Mouse (Mus musculus) MEL (cell line): ENCODE data around the gene Hacd2. TPM values are rescaled to one million over a fixed set of nuclear protein-coding genes. Genes with fewer than 3 reads are reported as not detected.

Experiments used
- DNase-seq: peaks from one replicate; pipeline ENCODE4 v3.0.0; 2011; ENCODE audit warnings: low read depth, low spot score
- H3K27ac ChIP-seq: 2 replicates; pipeline ENCODE4 v1.5.1; 2012; ENCODE audit warnings: low read depth, mild to moderate bottlenecking, control low read depth, low read length, moderate library complexity; ENCODE audit not compliant: control insufficient read depth
- H3K27me3 ChIP-seq, 2 experiments: fragments of 150-350 bp in 1 of 2; sonication (generic) in 1 of 2; 2 replicates each; pipeline ENCODE4 v1.6.1; 2012; ENCODE audit warnings: low read length in 2 of 2, mild to moderate bottlenecking in 2 of 2, improper control_type of control experiment in 1 of 2, moderate library complexity in 1 of 2; ENCODE audit not compliant: insufficient read depth in 2 of 2, control insufficient read depth in 1 of 2
- H3K36me3 ChIP-seq, 2 experiments: 2 replicates each; pipeline ENCODE4 v1.6.1; 2012 to 2014; ENCODE audit warnings: low read length in 2 of 2, improper control_type of control experiment in 1 of 2, inconsistent platforms in 1 of 2, mild to moderate bottlenecking in 1 of 2; ENCODE audit not compliant: insufficient read depth in 2 of 2, control insufficient read depth in 1 of 2
- H3K4me1 ChIP-seq, 2 experiments: fragments of 150-350 bp in 1 of 2; sonication (generic) in 1 of 2; 2 replicates each; pipeline ENCODE4 v1.6.1; 2012; ENCODE audit warnings: low read length in 2 of 2, improper control_type of control experiment in 1 of 2, mild to moderate bottlenecking in 1 of 2; ENCODE audit not compliant: insufficient read depth in 2 of 2, control insufficient read depth in 1 of 2
- H3K4me3 ChIP-seq, 2 experiments: fragments of 150-350 bp in 1 of 2; sonication (generic) in 1 of 2; 2 replicates each; pipeline ENCODE4 v1.5.1; 2012; ENCODE audit warnings: low read depth in 2 of 2, low read length in 2 of 2, mild to moderate bottlenecking in 2 of 2, moderate library complexity in 2 of 2, control low read depth in 1 of 2, improper control_type of control experiment in 1 of 2; ENCODE audit not compliant: control insufficient read depth in 1 of 2, insufficient read depth in 1 of 2
- H3K79me2 ChIP-seq: 2 replicates; pipeline ENCODE4 v1.6.1; 2012; ENCODE audit warnings: mild to moderate bottlenecking, low read length, moderate library complexity; ENCODE audit not compliant: control insufficient read depth, poor library complexity, insufficient read depth
- H3K9ac ChIP-seq: 2 replicates; pipeline ENCODE4 v1.6.1; 2012; ENCODE audit warnings: low read depth, mild to moderate bottlenecking, control low read depth, low read length, moderate library complexity; ENCODE audit not compliant: control insufficient read depth, poor library complexity, severe bottlenecking
- H3K9me3 ChIP-seq: fragments of 150-350 bp; sonication (generic); replicated peaks from 2 replicates; pipeline ENCODE4 v1.6.1; 2012; ENCODE audit warnings: mild to moderate bottlenecking, low read length, improper control_type of control experiment, moderate library complexity; ENCODE audit not compliant: insufficient read depth
- CHD1 ChIP-seq: IDR thresholded peaks from 2 replicates; pipeline ENCODE4 v1.6.1; 2012; ENCODE audit warnings: low read depth, mild to moderate bottlenecking, inconsistent platforms, low read length, improper control_type of control experiment
- CHD2 ChIP-seq: IDR thresholded peaks from 2 replicates; pipeline ENCODE4 v1.6.1; 2011; ENCODE audit warnings: low read length, improper control_type of control experiment
- E2F4 ChIP-seq: IDR thresholded peaks from 2 replicates; pipeline ENCODE4 v1.6.1; 2011; ENCODE audit warnings: low read depth, low read length, improper control_type of control experiment, borderline replicate concordance
- ETS1 ChIP-seq: IDR thresholded peaks from 2 replicates; pipeline ENCODE4 v1.6.1; 2012; ENCODE audit warnings: low read depth, mild to moderate bottlenecking, inconsistent platforms, low read length, improper control_type of control experiment, moderate library complexity
- GATA1 ChIP-seq: IDR thresholded peaks from 2 replicates; pipeline ENCODE4 v1.6.1; 2011; ENCODE audit warnings: low read depth, low read length, improper control_type of control experiment
- HCFC1 ChIP-seq: IDR thresholded peaks from 2 replicates; pipeline ENCODE4 v1.6.1; 2012; ENCODE audit warnings: low read depth, mild to moderate bottlenecking, inconsistent platforms, low read length, improper control_type of control experiment, moderate library complexity
- MAFK ChIP-seq: IDR thresholded peaks from 2 replicates; pipeline ENCODE4 v1.6.1; 2011; ENCODE audit warnings: low read depth, mild to moderate bottlenecking, low read length, improper control_type of control experiment, borderline replicate concordance
- MEF2A ChIP-seq: IDR thresholded peaks from 2 replicates; pipeline ENCODE4 v1.6.1; 2014; ENCODE audit warnings: low read depth, mild to moderate bottlenecking, inconsistent platforms, low read length, improper control_type of control experiment; ENCODE audit not compliant: poor library complexity, insufficient replicate concordance, severe bottlenecking; ENCODE audit errors: extremely low read depth
- NELFE ChIP-seq: IDR thresholded peaks from 2 replicates; pipeline ENCODE4 v1.6.1; 2011; ENCODE audit warnings: low read depth, low read length, improper control_type of control experiment
- POLR2A ChIP-seq, 2 experiments: IDR thresholded peaks; 2 replicates each; pipeline ENCODE4 v1.6.1; 2011 to 2012; ENCODE audit warnings: low read length in 2 of 2, mild to moderate bottlenecking in 2 of 2, control low read depth in 1 of 2, improper control_type of control experiment in 1 of 2, low read depth in 1 of 2, moderate library complexity in 1 of 2; ENCODE audit not compliant: control insufficient read depth in 1 of 2, insufficient read depth in 1 of 2, poor library complexity in 1 of 2
- POLR2AphosphoS5 ChIP-seq: IDR thresholded peaks from 2 replicates; pipeline ENCODE4 v1.6.1; 2012; ENCODE audit warnings: low read depth, borderline replicate concordance, mild to moderate bottlenecking, inconsistent platforms, low read length, moderate library complexity, mixed read lengths
- RCOR1 ChIP-seq: IDR thresholded peaks from 2 replicates; pipeline ENCODE4 v1.6.1; 2012; ENCODE audit warnings: low read depth, mild to moderate bottlenecking, inconsistent platforms, low read length, improper control_type of control experiment
- SIN3A ChIP-seq: IDR thresholded peaks from 2 replicates; pipeline ENCODE4 v1.6.1; 2012; ENCODE audit warnings: low read length, improper control_type of control experiment, inconsistent platforms
- TCF12 ChIP-seq: IDR thresholded peaks from 2 replicates; pipeline ENCODE4 v1.6.1; 2014; ENCODE audit warnings: low read depth, mild to moderate bottlenecking, inconsistent platforms, low read length, improper control_type of control experiment, moderate library complexity
- UBTF ChIP-seq: IDR thresholded peaks from 2 replicates; pipeline ENCODE4 v1.6.1; 2012; ENCODE audit warnings: low read depth, mild to moderate bottlenecking, inconsistent platforms, low read length, improper control_type of control experiment, moderate library complexity, borderline replicate concordance; ENCODE audit not compliant: insufficient read depth
- USF1 ChIP-seq: IDR thresholded peaks from 2 replicates; pipeline ENCODE4 v1.6.1; 2014; ENCODE audit warnings: low read depth, mild to moderate bottlenecking, inconsistent platforms, low read length, improper control_type of control experiment, moderate library complexity
- USF2 ChIP-seq, 2 experiments: IDR thresholded peaks; 2 replicates each; pipeline ENCODE4 v1.6.1; 2011 to 2012; ENCODE audit warnings: improper control_type of control experiment in 2 of 2, low read length in 2 of 2, borderline replicate concordance in 1 of 2, inconsistent platforms in 1 of 2, low read depth in 1 of 2, mild to moderate bottlenecking in 1 of 2; ENCODE audit not compliant: insufficient read depth in 1 of 2
- ZC3H11A ChIP-seq: IDR thresholded peaks from 2 replicates; pipeline ENCODE4 v1.6.1; 2012; ENCODE audit warnings: low read depth, mild to moderate bottlenecking, inconsistent platforms, low read length, improper control_type of control experiment
- ZKSCAN1 ChIP-seq: IDR thresholded peaks from 2 replicates; pipeline ENCODE4 v1.6.1; 2012; ENCODE audit warnings: low read depth, mild to moderate bottlenecking, inconsistent platforms, low read length, improper control_type of control experiment, moderate library complexity
- ZMIZ1 ChIP-seq: IDR thresholded peaks from 2 replicates; pipeline ENCODE4 v1.6.1; 2012; ENCODE audit warnings: low read depth, mild to moderate bottlenecking, inconsistent platforms, low read length, improper control_type of control experiment, moderate library complexity
- ZNF384 ChIP-seq: IDR thresholded peaks from 2 replicates; pipeline ENCODE4 v1.6.1; 2012; ENCODE audit warnings: low read depth, mild to moderate bottlenecking, inconsistent platforms, low read length, improper control_type of control experiment
- polyA plus RNA-seq, 2 experiments: library from polyadenylated mRNA; stranded (reverse) in 1 of 2; unstranded in 1 of 2; fragments of >175 nt in 1 of 2; fragments of >200 nt in 1 of 2; gene quantifications; 2 replicates each; pipeline versions ENCODE4 v1.2.1 to v1.2.4; 2012; ENCODE audit warnings: low replicate concordance in 2 of 2, low read depth in 1 of 2; ENCODE audit not compliant: insufficient read length in 2 of 2, insufficient read depth in 1 of 2, missing spikeins in 1 of 2
- total RNA-seq: library from RNA; depleted of rRNA; stranded (reverse); fragments of 300-350 nt; gene quantifications from 2 replicates; pipeline ENCODE4 v1.2.3, GENCODE M21; 2012

Gene Hacd2
- total and polyA plus RNA-seq, 3 experiments: 16.9 to 40.3 TPM; not detected in 1

DNA sequence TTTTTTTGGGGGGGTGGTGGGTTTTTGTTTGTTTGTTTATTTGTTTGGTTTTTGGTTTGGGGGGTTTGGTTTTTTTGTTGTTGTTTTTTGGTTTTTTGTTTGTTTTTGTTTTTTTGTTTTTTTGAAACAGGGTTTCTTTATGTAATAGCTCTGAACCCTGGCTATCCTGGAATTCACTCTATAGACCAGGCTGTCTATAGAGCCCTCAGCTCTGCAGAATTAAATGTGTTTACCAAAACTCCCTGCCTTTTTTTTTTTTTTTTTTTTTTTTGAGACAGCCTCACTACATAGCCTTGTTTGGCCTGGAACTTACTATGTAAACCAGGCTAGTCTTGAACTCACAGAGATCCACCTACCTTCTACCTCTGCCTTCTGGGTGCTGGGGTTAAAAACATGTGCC, 71.3 kb downstream of the Hacd2 start:
- no peak for DNase-seq
- Histone ChIP-seq H3K9me3 (no peaks in the 10 kb centered on the region), H3K9ac (no peak overlapping the region), H3K36me3 (no peaks in the 10 kb centered on the region), H3K4me1 (no peaks in the 10 kb centered on the region), H3K27ac (no peak overlapping the region), H3K4me3 (no peak overlapping the region), H3K27me3 (no peaks in the 10 kb centered on the region), H3K79me2 (no peaks in the 10 kb centered on the region)
- TF ChIP-seq USF2 (IDR thresholded peaks at IDR 0.05; ENCODE audit: borderline replicate concordance in 1 of 2, insufficient read depth in 1 of 2, low read depth in 1 of 2, low read length in 2 of 2): no peak
- peak; percentile 62; the same call in 1 of the 2 replicates for TF ChIP-seq ZNF384

DNA sequence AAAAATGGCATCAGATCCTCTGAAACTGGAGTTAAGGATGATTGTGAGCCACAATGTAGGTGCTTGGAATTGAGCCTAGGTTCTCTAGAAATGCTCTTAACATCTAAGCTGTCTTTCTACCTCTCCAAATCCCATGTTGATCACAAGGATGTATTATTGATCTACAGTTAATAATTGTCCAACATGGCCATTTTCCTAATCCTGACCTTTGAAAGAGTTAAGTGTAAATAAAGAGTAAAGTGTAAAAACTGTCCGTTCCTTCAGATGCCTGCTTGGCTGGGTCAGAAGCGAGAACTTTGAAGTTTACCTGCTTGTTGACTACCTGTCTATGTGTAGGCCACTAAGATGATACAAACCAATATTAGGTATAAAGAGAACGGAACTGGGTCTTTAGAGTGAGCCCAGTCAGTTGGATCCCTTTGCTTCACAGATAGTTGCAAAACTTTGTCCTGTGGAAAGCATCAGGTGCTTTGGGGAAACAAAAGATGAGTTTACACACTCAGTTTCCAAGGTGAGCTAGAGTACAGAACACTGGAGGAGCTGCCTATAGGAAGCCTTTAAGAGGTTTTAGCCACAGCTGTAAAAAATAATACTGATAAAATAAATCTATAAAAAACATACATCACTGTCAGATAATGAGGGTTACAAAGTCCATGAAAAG, 75.8 kb downstream of the Hacd2 start:
- Histone ChIP-seq H3K36me3 (no peaks in the 10 kb centered on the region), H3K4me3 (no peak overlapping the region), H3K27me3 (no peaks in the 10 kb centered on the region), H3K9ac (no peak overlapping the region), H3K4me1 (no peaks in the 10 kb centered on the region), H3K9me3 (no peaks in the 10 kb centered on the region), H3K27ac (no peak overlapping the region), H3K79me2 (no peaks in the 10 kb centered on the region)
- TF ChIP-seq TCF12 (no peak), HCFC1 (no peak), CHD2 (no peak), GATA1 (no peak), ZMIZ1 (no peak), POLR2AphosphoS5 (no peak), CHD1 (no peak), ZKSCAN1 (no peak), UBTF (no peak), NELFE (no peak), MEF2A (no peak), USF1 (no peak), MAFK (no peak), ETS1 (no peak), POLR2A (IDR thresholded peaks at IDR 0.05; ENCODE audit: control insufficient read depth in 1 of 2, insufficient read depth in 1 of 2, low read depth in 1 of 2, low read length in 2 of 2, poor library complexity in 1 of 2) (no peak), SIN3A (no peak), ZC3H11A (no peak), USF2 (IDR thresholded peaks at IDR 0.05; ENCODE audit: borderline replicate concordance in 1 of 2, insufficient read depth in 1 of 2, low read depth in 1 of 2, low read length in 2 of 2) (no peak), E2F4 (no peak), RCOR1 (no peak)
- no peak for DNase-seq
